Mouse (Mus musculus) spleen, adult 2 months (tissue): ENCODE measurements at regions not wholly inside any gene's neighbourhood (a gene's known extent, or its start where the extent isn't known, plus 50 kb on each side); places are given as distances from the start of the nearest gene placed in this dataset.

Source experiments
- CTCF ChIP-seq: fragments of 200-500 bp; IDR thresholded peaks from 2 replicates; pipeline ENCODE4 v1.5.1; 2011; ENCODE audit warnings: mild to moderate bottlenecking, inconsistent platforms; ENCODE audit not compliant: insufficient read depth, insufficient read length, insufficient replicate concordance; ENCODE audit errors: extremely low read depth
- POLR2A ChIP-seq: fragments of 200-500 bp; IDR thresholded peaks from 2 replicates; pipeline ENCODE4 v1.6.1; 2011; ENCODE audit warnings: low read depth, low read length, inconsistent platforms

GRCm38 (mm10) chr4:131161501-131161900, 217.3 kb downstream of the Matn1 start:
- TF ChIP-seq POLR2A (no peak), CTCF (no peak)
